Mouse (Mus musculus) gastrocnemius, adult 18-20 months (tissue): ENCODE results near the gene Smad3. TPM values are rescaled to one million over a fixed set of nuclear protein-coding genes. Genes with fewer than 3 reads are reported as not detected.

ENCODE experiments used
- DNase-seq: peaks from one replicate; pipeline ENCODE4 v3.0.0; 2021; ENCODE audit warnings: low spot score
- total RNA-seq, 2 experiments: library from RNA; stranded (reverse); gene quantifications; 2 replicates each; pipeline ENCODE4 v1.2.3; 2021

Gene Smad3
- total RNA-seq, 2 experiments from 2014 or later: 56.8 to 76.4 TPM

- no peak for DNase-seq
These were observed 90.4 kb downstream of the Smad3 start for GRCm38 (mm10) chr9:63667373-63667724.

GRCm38 (mm10) chr9:63666612-63667372 lies 91.0 kb downstream of the Smad3 start:
- peak; percentile 87 for DNase-seq

GRCm38 (mm10) chr9:63664792-63665646 lies 92.8 kb downstream of the Smad3 start:
- no peak for DNase-seq

DNA sequence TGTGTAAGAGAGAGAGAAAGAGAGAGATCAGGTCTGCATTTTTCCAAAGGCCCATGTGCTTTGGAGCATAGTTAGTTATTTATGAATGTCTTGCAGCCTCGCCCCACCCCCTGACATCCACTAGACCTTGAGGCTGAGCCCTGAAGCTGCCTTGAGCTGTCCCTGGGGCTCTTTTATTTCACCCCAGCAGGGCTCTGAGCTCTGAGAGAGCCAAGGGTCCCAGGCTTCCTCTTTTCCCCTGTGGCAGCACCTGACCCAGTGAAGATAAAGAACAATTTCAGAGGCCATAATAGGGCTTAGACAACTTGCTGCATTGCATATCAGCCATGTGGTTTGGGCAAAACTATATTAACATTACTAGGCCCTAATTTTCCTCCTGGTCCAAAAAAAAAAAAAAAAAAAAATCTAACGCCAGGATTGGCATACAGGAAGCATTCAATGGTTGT lies 93.5 kb downstream of the Smad3 start:
- no peak for DNase-seq

- peak; percentile 78 for DNase-seq
These were observed 94.6 kb downstream of the Smad3 start for GRCm38 (mm10) chr9:63663222-63663621.

- DNase-seq: no peak
These were observed 95.0 kb downstream of the Smad3 start for GRCm38 (mm10) chr9:63662759-63663158.

GRCm38 (mm10) chr9:63660691-63661090 lies 97.1 kb downstream of the Smad3 start:
- no peak for DNase-seq

DNA sequence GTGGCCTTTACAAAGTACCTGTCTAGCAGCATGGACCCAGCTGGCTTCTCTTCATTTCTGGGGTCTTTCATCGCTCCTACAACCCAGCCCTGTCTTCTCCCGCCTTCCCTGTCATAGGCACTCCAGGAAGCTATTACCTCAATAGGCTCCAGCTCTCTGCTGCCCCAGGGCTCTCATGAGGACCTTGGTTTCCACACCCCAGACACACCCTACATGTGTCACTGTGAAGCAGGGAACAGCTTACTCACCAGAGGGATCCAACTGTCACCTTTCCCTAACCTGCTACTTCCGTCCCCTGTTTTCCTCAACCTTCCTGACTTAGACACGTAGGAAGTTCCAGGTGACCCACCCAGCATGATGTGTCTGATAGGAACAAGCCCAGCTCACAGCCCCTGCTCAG lies 97.7 kb downstream of the Smad3 start:
- DNase-seq: no peak

DNA sequence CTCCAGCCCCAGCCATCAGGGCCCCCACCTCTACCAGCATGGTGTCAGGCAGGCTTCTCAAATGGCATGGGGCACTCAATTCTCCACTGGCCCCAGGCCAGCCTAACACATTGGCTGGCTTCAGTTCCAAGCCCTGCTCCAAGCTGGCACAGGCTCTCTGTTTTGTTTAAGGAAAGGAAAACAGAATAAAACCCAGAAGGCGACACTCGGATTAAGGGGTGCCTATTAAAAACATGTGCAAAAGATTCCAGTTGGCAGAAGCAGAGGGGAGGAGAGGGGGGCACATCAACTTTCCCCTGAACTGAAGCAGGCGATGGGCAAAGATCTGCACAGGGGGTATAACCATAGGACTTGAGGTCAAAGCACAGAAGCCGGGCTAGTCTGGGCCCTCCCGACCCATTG lies 98.8 kb downstream of the Smad3 start:
- peak; percentile 56 for DNase-seq

- DNase-seq: peak; percentile 43
These were observed 99.4 kb downstream of the Smad3 start for GRCm38 (mm10) chr9:63658436-63658835.

GRCm38 (mm10) chr9:63657167-63657566 lies 100.6 kb downstream of the Smad3 start:
- no peak for DNase-seq

DNA sequence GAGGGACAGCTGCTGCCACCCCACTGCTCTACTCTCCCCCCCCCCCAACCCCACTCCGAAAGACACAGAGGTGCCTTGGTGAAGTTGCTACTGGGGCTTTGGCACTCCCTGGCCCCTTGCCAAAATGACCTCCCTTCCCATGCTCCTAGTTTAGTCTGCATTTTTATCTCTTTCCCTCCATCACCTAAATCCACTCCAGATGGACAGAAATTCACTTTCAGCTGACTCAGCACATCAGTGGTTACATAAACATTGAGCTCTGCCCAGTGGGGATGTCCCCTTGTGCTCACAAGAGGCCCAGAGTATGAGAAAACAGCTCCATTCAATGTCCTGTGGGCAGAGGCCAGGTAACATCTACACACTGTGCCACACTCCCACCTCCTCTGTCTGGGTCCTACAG lies 102.7 kb downstream of the Smad3 start:
- DNase-seq: no peak

DNA sequence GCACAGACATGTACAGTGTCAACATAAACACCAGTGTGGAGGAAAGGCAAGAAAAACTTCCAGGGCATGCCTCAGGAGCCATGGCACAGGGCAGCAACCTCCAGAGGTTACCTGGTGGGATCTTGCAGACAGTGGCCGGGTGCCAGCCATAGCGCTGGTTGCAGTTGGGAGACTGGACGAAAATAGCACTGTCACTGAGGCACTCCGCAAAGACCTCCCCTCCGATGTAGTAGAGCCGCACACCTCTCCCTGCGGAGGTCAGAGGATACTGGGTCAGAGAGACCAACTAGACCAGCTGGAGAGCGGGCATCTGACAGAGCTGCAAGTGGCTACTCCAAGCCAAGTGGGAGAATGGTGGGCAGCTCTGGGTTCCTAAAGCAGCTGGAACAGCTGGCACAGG lies 103.2 kb downstream of the Smad3 start:
- DNase-seq: no peak

GRCm38 (mm10) chr9:63653666-63654065 lies 104.1 kb downstream of the Smad3 start:
- no peak for DNase-seq

- DNase-seq: peak; percentile 83
These were observed 106.2 kb downstream of the Smad3 start for GRCm38 (mm10) chr9:63651594-63651993.

GRCm38 (mm10) chr9:63650905-63651304 lies 106.9 kb downstream of the Smad3 start:
- DNase-seq: peak; percentile 89

- DNase-seq: no peak
These were observed 107.8 kb downstream of the Smad3 start for GRCm38 (mm10) chr9:63649841-63650545.

GRCm38 (mm10) chr9:63648520-63648918 lies 109.3 kb downstream of the Smad3 start:
- DNase-seq: no peak

DNA sequence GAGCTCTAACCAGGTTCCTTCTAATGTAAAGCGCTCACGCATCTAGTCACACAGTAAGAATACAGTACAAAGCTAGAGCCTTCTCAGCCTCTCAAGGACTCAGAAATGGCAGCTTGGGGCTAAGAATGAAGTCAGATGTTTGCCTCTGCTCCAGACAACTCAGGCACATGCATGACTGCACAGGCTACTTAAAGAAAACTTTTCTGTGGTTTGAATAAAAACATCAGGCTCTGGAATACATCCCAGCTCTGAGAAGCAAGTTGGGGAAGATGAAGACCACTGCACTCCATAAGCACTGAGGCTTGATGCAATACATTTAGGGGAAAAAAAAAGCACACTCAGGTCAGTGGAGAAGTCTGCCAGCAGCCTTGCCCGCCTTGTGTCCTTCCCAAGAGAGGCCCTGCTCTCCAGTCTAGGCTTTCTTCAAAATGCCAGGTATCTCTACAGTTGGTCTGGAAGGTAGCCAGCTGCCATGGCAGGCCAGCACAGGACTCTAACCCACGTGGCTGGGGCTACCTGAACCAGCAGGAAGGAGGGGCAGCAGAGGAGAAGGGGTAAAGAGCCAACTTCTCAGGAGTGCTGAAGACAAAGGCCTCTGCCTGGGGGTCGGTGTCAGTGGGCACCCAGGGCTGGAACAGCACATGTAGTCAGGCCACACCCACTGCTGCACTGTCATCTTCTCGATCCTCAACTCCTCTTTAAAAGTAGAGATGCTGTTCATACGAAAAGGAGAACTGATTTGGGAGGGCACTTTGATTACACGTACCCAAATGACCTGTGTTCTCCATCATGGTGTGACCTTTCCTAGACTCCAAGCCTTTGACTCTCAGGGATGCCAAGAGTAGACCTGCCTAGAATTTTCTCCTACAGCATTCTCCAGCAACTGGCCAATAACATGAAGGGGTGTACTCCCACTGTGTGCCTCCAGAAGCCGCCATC lies 109.9 kb downstream of the Smad3 start:
- DNase-seq: no peak

DNA sequence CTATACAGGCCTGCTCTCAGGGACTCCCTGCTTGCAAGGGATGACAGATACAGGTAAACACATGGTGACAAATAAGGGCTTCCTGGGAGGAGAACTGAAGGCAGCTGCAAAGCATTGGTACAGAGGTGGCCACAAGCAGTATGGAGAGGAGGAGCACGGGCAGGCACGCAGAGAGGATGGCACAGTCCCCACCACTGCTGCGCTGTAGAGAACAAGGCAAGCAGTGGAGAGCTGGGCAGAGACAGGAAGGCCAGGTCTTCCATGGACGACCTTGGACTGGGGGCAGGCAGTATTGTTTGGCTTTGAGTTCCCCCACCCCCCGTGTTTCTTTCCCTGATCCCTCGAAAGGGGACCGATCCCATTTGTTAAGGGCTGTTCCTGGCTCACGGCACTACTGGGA lies 112.7 kb downstream of the Smad3 start:
- DNase-seq: no peak

GRCm38 (mm10) chr9:63644011-63644410 lies 113.8 kb downstream of the Smad3 start:
- no peak for DNase-seq
